Mouse (Mus musculus) megakaryocyte, embryonic 14.5 days (primary cell): ENCODE results near the gene Figla.

Experiments
- FLI1 ChIP-seq: IDR thresholded peaks from 2 replicates; pipeline ENCODE4 v1.6.1; 2012; ENCODE audit warnings: low read length, inconsistent platforms, mixed read lengths
- GATA1 ChIP-seq: IDR thresholded peaks from 3 replicates; pipeline ENCODE4 v1.6.1; 2012; ENCODE audit warnings: mixed read lengths, low read length, inconsistent platforms, borderline replicate concordance

DNA sequence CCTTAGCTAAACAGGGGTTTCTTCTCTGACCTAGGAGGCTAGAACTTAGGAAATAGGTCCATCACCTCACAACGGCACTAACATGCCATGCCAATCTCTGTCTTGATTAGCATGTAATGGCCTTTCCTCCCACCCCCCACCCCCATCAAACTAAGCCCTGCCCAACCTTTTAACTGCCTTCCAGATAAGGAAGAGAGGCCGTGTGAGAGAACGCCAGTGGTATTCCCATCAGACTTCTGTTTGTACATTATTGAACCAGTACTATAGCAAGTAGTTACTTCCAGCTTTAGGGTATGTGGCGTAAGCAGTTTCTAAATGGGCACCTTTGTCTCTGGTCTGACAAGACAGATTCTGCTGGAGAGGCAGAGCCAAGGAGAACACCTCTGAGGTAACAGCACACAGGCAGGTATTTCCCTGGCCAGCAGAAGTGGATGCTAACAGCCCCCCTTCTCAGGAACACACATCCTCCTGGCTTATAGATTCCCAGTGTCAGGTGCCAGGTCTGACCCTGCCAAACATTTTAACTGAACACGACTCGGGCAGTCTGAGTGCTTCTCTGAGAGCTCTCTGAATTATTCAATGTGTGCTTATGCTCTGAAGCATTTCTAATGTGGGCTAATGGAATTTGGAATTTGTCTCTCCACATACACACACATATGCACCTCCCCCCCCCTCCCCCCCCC, 34.8 kb downstream of the Figla start:
- no peak for TF ChIP-seq GATA1
- no peak for TF ChIP-seq FLI1
